Mouse (Mus musculus) lung, postnatal 36 days (tissue): Measurements from ENCODE around the gene Amdhd1.
A peak's percentile ranks its signal among the peaks of the same experiment; 100 is the strongest.
"Not testable (repeated sequence)": the region's sequence is repeated elsewhere in the genome, so short reads cannot be mapped to it uniquely, and the experiment has no call there.

Source experiments
- DNase-seq: peaks from one replicate; pipeline ENCODE4 v3.0.0; 2022; ENCODE audit warnings: mixed read lengths

The Amdhd1 gene

DNA sequence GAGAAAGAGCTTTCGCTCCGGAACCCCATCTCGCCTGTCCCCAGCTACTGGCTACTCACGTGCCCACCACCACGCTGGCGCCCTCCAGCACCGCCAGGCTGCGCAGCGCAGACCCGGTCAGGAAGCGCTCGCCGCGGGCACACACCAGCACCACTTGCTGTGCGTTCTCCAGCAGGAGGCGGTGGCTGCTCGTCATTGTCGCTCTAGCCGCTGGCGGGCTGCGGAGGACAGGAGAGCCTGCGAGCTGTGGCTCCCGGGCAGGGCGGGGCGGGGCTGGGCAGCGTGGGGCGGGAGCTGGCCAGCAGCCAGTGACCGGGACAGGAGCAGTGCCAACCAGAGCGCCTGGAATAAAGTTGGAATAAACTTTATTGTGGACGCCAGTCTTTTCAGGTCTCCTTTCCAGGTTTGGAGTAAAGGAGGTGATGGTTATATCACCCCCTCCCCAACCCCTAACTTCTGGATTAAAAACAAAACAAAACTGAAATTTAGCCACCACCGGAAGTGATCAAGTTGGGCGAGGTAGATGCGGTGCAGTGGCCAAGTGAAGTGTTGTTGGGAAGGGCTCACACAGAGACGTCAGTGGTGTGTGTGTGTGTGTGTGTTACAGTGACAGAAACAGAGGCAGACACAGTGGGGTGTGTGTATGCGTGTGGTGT is at the start of gene Amdhd1:
Gene Amdhd1 (minus strand): TSS at position 259 of the 656 bp plus-strand sequence.
- peak; percentile 91 for DNase-seq

DNA sequence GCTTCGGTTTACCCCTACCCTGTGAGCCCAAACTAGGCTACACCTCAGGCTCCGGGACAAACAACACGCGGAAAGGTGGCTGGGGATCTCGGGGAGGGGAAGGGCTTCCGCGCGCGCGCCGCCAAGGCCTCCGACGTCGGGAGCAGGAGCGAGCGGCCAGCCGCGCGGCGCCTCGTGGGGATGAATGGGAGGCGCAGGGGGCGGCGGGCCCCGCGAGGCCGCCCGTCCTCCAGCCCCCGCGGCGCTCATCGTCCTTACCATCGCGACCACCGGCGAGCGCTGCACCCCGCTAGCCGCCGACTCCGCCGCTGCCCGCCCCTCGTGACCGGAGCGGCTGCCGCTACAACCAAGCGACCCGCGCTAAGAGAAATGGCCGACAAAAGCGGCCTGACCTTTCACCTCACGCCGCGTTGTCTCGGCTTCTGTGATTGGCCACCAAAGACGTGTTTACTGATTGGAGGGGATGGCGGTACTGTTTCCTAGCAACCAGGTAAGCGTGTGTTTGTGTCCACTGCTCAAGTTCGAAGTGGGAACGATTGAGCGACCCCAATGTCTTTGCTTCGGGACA is 49.5 kb upstream of the Amdhd1 start, which contains the start of gene Snrpf:
Gene Snrpf (minus strand): TSS at position 426 of the 568 bp plus-strand sequence.
- DNase-seq: peak; percentile 95

DNA sequence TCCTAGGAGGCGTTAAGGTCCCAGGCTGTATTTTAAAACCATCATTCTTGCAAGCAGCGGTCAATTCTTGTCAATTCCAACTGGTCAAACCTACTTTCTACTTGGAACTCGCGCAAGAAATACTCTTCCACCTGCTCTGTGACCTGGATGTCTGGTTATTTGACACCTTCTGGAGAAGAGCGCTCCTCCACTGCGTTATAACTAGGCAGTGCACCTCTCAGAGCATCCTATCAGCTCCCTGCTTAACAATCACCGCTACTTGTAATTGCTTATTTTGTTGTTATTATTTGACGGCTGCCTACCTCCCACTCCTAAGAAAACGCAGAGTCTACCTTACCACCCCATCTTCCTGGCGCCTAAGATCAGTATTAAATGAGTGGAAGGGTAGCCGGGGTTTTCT is 49.0 kb upstream of the Amdhd1 start:
- DNase-seq: no peak

DNA sequence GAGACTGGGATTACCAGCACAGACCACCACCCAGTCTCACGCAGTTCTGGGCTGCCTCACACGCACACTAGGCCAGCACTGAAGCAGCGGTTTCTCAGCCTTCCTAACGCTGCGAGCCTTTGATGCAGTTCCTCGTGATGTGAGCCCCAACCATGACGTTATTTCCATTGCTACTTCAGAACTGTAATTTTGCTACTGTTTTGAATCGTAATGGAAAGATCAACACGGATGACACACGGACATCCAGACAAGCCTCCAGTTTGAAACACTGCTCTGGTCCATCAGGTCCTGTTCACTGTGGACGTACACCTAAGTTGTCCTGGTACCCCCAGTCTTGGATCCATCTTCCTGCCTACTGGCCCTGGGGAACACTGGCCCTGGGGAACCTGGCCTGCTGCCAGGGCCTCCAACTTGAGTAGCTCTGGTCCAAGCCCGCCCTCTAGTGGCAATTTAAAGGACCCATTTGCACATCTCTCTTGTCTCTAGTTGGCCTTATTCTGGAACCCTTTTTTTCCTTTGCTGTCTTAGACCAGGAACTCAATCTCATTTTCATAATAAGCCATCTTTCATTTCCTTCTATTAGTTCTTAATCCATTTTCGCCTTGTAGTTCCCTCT is 37.5 kb upstream of the Amdhd1 start:
- peak; percentile 88 for DNase-seq

DNA sequence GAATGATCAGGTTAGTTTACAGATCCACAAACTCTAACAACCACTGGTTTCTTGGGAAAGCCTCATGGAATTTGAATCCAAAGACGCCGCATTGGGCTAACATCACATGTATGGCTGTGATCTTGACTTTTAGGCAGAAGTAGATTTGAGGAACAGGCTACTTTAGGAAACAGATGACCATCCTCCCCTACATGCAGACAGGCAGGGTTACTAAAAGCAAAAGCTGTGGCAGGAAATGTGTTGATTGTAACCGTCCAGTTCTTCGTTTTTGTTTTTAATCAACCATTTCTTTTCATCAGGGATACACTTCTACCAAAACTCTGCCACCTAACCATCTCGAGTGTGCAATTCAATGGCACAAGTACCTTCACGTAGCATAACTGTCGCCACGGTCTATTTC is 36.1 kb upstream of the Amdhd1 start:
- DNase-seq: no peak

DNA sequence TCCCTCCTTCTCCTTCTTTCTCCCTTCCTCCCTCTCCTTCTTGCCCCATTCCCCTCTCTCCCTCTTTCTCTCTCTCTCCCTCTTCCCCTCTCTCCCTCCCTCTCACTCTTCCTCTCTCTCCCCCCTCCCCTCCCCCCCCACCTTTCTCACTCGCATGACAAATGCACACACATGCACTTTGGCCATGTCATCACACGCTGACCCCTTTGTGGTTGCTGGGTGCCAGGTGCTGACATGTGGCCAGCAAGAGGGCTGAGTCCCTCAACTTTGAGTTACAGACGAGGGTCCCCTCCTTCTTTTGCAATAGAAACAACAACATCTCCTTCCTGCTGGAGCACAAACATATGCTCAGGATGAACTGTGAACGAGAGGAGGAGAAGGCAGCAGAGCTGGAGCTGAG is 35.1 kb upstream of the Amdhd1 start:
- no peak for DNase-seq

DNA sequence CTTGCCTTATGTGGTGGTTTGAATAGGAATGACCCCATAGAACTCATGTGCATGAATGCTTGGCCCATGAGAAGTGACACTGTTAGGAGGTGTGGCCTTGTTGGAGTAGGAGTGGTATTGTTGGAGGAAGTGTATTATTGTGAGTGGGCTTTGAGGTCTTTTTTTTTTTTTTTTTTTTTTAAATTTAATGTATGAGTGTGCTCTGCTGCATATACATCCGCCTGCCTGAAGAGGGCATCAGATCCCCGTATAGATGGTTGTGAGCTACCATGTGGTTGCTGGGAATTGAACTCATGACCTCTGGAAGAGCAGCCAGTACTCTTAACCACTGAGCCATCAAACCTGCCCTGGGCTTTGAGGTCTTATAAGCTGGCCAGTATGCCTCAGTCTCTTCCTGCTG is 32.4 kb upstream of the Amdhd1 start:
- DNase-seq: no peak

DNA sequence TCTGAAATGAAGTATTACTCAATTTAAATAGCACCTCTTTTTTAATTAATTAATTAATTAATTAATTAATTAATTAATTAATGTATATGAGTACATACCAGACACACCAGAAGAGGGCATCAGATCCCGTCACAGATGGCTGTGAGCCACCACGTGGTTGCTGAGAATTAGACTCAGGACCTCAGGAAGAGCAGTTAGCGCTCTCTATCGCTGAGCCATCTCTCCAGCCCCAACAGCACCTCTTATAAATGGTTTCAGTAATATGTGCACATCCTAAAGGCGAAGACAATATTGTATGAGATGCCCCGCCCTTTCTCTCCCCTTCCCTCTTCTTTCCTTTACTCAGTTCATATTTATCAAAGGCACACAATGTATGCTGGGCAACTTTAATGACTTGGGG is 28.8 kb upstream of the Amdhd1 start:
- no peak for DNase-seq

DNA sequence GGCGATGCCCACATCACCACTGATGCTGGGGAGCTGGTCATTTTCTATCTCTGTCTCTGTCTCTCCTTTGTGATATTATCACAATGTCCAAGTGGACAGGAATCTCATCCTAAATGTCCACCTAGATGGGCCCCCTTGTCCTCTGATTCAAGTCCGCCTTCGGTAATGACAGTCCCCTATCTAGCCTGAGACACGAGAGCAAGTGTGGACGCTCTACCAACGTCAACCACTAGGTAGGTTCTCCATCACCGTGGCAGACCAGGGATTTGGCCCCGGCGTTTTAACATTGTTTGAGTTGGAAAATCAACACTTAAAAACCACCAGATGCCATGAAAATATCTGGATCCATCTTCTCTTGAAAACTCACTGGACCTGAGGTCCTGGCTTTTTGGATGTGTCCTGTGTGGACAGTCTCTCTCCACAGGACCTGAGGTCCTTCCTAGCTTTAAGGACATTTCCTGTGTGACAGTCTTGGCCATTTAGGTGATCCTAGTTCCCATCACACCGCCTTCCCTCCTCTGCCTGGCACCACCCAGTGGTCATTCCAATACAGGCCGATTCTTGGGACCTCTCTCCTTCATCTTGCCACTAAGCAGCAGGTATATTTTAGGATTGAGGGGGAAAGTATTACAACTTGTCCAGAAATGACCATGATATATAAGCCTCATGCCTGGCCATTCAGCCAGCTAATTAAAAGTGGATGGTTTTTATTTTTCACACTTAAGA is 28.2 kb upstream of the Amdhd1 start:
- no peak for DNase-seq

DNA sequence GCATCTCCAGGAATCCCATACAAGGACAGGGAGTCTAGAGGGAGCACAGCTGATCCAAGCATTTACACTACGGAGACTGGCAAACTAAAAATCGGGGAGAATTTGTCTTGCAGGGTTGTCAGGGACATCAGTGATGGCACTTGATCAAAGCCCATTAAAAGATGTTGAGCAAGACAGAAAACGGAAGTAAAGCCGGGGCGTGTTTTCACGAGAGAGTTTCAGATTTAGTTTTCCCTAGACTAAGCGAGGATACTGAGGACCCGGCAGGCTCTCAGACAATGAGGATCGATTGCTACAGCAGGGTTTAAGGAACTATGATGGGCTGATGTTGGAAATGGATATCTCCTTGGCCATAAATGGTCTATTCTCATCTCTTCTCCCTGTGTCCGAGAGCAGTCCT is 27.2 kb upstream of the Amdhd1 start:
- no peak for DNase-seq

DNA sequence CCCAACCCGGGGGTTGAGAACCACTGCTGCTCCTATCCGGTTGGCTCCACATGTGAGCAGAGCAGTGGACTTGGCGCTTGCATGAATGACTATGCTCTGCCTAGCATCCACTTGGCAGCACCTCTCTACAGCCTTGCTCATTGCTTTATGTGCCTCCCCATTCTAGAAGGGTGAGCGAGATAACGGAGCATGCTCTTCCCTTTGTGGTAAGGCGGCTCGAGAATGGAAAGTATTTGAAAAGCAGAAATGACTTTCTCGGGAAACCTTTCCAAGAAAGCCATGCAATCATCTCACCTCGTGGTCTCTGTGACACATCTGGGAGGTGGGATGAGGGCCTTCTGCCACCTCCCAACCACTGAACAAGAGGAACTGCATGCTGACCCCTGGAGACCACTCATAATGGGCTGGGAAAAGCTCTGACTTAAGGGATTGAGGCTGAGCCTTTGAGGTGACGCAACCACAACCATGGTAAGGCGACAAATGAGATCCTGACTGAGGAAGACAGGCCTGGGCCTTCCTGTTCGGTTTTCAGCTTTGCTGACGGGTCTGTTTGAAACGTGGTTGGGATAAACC is 24.8 kb upstream of the Amdhd1 start:
- DNase-seq: no peak

DNA sequence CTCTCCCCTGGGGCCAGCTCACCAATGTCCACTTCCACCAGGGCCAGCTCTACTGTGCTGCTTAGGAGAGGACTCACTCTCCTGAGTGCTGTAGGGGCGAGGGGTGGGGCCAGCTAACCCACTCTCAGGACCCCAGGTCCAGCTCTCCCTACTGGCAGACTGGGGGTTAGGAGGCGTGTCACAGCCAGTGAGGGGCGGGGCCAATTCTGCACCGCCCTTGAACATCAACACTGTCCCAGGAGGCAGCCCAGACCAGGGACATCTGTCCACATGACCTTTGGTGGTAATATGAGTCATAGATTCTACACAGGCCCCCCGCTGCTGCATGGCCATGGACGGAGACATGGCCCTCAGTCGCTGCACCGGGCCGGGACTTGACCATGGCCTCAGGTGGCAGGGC is 20.0 kb upstream of the Amdhd1 start:
- no peak for DNase-seq

DNA sequence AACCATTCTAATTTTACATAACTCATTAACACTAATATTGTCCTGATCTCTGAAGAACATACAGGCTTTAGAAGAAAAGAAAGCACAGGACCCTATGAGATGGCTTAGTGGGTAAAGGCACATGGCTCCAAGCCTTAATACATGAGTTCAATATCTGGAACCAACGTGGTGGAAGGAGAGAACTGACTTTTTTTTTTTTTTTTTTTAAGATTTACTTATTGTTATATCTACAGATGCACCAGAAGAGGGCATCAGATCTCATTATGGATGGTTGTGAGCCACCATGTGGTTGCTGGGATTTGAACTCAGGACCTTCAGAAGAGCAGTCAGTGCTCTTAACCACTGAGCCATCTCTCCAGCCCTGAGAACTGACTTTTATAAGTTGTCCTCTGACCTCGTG is 18.1 kb upstream of the Amdhd1 start:
- DNase-seq: not testable (repeated sequence)

DNA sequence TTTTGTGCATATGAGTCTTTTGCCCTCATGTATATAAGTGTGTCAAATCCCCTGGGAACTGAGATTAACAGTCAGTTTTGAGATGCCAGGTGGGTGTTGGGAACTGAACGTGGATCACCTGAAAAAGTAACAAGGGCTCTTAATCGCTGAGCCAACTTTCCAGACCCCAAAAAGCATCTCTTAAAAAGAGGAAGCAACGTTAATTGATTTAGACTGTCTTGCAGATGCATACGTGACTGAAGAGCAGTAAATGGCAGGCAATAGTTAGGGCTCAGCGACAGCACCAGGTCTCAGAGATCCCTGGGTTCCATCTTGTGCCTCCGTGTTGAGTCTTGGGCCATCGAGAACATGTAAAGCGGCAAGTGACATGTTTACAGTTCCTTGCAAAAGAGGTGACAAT is 12.8 kb upstream of the Amdhd1 start:
- DNase-seq: no peak

DNA sequence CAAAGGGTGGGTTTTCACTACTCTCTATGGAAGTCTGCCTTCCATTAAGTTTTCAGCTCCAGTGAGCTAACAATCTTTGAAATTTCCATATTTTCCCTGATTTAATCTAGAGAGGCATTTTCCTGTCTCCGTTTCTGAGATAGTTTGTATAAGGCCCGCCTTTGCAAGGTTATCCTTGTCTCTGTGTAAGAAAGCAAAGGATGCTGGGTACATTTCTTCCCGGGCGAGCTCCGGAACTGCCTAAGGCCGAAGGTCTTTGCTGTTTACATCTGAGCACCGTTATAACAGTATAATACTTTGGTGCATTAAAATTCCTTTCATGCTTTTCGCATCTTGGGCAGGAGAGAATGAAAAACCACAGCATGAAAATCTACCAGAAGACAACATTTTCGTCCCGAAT is 10.0 kb upstream of the Amdhd1 start:
- no peak for DNase-seq

DNA sequence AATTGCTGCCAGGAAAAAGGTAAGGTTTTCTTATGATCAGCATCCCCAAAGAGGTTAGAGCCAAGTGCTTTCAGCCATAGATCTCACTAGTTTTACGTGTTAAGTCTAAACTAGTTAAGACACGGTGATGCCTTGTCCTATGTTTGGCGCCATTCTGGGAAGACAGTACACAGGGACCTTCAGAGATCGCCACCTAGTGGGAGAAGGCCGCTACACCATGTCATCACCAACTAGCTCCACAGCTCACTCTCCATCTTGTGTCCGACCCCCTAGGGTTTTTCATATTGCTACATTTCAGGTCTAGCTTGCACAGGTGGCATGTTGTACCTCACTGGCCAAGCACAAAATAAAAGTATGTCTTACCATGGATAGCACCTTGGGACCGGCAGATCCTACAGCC is 9.2 kb upstream of the Amdhd1 start:
- peak; percentile 91 for DNase-seq

DNA sequence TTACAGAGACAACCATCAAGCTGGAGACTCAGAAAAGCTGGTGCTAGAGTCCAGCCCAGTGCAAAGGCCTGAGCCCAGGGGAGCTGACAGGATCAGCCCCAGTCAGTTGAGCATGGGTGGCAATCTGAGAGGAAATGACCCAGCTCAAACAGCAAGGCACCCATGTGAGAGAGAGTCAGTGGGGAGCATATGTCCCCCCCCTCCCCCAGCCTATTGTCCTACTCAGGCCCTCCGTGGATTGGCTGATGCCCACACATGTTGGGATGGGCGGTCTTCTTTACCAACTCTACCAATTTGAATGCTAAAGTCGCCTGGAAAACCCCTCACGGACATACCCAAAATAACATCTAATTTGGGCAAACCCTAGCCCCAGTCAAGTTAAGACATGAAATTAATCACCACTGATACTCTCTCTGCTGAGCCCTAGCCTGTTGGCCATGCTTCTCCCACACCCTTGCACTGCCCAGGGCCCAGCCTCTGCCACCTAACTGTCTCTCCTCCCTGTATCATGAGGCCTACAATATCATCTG is 8.0 kb upstream of the Amdhd1 start:
- no peak for DNase-seq

DNA sequence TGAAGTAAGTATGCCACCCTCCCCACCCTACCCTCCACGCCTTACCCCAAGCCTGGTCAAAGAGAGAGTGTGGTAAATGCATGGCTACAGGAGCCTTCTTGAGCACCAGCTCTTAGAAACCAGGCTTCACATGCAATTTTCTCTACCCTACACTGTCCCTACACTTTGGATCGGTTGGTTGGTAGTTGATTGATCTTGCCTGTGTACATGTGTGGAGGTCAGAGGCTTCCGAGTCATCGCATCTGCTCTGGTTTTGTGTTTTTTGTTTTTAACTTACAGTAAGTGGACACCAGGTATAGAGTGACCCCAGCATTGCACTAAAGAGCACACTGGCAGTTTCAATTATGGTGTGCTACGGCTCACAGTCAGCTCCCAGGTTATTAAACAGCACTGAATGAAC is 4.3 kb upstream of the Amdhd1 start:
- DNase-seq: no peak

DNA sequence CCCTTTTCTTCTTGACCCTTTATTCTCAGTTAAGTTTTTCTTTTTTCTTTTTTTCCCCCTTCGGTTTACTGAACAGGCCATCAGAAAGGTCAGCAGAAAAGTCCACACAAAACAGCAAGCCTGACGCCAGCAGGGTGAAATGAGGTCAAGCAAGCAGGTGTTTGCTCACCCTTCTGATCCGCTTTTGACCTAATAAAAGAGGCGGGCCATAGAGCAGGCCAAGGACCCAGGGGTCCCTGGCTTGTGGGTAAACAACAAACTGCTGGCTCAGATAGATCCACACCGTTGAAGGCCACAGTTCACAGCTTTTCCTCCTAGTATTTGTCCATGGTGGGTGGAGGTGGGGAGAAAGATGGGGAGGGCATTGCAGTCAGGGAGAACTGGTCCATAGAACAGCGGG is 3.3 kb upstream of the Amdhd1 start:
- no peak for DNase-seq

DNA sequence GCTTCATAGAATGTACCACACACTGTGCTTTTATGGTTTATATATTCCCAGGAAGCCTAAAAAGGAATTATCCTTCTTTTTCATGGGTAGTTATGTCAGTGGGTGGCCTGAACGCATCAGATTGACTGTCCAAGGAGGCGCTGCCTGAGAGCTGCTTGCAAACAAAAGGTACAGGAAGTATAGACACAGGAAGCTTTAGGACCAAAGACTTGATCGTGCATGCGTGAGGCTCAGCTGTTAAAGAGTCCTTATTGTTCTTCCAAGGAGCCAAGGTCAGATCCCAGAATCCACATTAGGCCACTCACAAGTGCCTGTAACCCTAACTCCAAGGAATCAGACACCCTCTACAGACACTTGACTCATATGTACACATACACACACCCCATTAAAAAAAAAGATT is 2.5 kb upstream of the Amdhd1 start:
- no peak for DNase-seq

DNA sequence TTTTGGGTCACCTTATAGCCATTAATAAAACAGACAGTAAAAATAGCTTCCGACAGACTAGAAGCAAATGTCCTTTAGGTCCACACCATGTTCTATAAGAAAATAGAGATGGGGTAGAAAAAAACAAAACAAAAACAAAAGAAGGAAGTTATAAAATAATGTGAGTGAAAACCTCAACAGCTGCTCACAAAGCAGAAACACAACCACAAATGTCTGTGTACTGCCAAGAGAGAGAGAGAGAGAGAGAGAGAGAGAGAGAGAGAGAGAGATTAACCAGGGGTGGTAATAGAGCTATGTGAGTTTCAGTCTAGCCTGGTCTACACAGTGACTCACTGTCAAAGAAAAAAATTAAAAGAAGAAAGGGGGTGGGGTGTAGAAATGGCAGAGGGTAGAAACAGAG is 1.8 kb upstream of the Amdhd1 start:
- DNase-seq: no peak

DNA sequence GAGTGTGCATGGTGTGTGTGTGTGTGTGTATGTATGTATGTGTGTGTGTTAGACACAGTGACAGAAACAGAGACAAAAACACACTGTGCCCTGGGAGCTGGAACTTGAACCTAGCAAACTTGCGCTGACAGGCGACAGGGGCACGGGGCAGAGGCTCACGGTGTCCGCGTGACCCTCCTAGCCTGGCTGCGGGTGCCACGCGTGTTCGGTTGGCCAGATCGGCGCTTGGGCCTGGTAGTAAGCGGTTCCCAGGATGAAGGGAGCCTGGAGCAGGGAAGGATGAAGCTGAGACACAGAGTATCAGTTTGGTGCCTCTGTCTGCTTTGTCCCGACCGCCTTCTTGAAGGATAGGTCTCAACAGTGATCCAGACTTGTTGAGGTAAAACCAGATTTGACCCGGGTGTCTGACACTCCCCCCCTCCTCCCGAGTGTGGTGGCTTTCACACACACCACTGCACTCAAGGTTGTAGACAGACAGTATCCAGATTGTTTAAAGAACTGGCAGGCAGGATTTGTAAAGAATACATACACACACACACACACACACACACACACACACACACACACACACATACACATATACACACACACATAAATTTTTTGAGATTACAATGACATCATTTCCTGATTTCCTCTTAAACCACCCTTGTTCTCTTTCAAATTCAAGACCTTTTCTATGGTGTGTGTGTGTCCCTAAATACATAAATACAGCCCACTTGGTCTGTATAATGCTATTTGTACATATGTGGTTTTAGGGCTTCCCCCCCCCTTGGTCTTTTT is 788 bp upstream of the Amdhd1 start, which contains the start of gene Ccdc38:
Gene Ccdc38 (plus strand): TSS at position 202 of the 780 bp plus-strand sequence.
- DNase-seq: no peak
